Mouse (Mus musculus) midbrain, embryonic 14.5 days (tissue): ENCODE measurements around the gene Tcp10c. TPM values are rescaled to one million over a fixed set of nuclear protein-coding genes. Genes with fewer than 3 reads are reported as not detected.
"Not testable (repeated sequence)": the region's sequence is repeated elsewhere in the genome, so short reads cannot be mapped to it uniquely, and the experiment has no call there.

Experiments used
- ATAC-seq: fragments of 200-750 bp; cut with Nextera tagmentation; 2 replicates; pipeline ENCODE4 v1.8.0; 2017; ENCODE audit warnings: moderate number of reproducible peaks, moderate library complexity; ENCODE audit not compliant: low FRiP score, low TSS enrichment
- DNase-seq: peaks from one replicate; pipeline ENCODE4 v3.0.0-alpha.2; 2015
- H3K27ac ChIP-seq: fragments of 300-500 bp; sonication (generic); replicated peaks from 2 replicates; pipeline ENCODE4 v1.5.1; 2014; ENCODE audit warnings: mild to moderate bottlenecking, low read depth, low read length, moderate library complexity
- H3K27me3 ChIP-seq: fragments of 300-500 bp; sonication (generic); 2 replicates; pipeline ENCODE4 v1.6.1; 2014; ENCODE audit warnings: low read length, control low read depth, mixed read lengths; ENCODE audit not compliant: control insufficient read depth, insufficient read depth
- H3K36me3 ChIP-seq: fragments of 300-500 bp; sonication (generic); 2 replicates; pipeline ENCODE4 v1.6.1; 2014; ENCODE audit warnings: low read length, control low read depth; ENCODE audit not compliant: control insufficient read depth, insufficient read depth
- H3K4me1 ChIP-seq: fragments of 300-500 bp; sonication (generic); 2 replicates; pipeline ENCODE4 v1.6.1; 2014; ENCODE audit warnings: mild to moderate bottlenecking, antibody characterized with exemption, low read length, control low read depth; ENCODE audit not compliant: control insufficient read depth, insufficient read depth
- H3K4me2 ChIP-seq: fragments of 300-500 bp; sonication (generic); 2 replicates; pipeline ENCODE4 v1.6.1; 2014; ENCODE audit warnings: mild to moderate bottlenecking, low read length, moderate library complexity
- H3K4me3 ChIP-seq: fragments of 300-500 bp; sonication (generic); replicated peaks from 2 replicates; pipeline ENCODE4 v1.5.1; 2014; ENCODE audit warnings: low read depth, low read length
- H3K9ac ChIP-seq: fragments of 300-500 bp; sonication (generic); replicated peaks from 2 replicates; pipeline ENCODE4 v1.6.1; 2014; ENCODE audit warnings: mild to moderate bottlenecking, low read length, moderate library complexity
- H3K9me3 ChIP-seq: fragments of 300-500 bp; sonication (generic); 2 replicates; pipeline ENCODE4 v1.6.1; 2016; ENCODE audit warnings: low read length, control low read depth, mixed read lengths; ENCODE audit not compliant: control insufficient read depth
- WGBS: fragments of 180-500 bp; shearing (Covaris S2); extraction: QIAGEN DNeasy Blood & Tissue Kit; methylation state at CpG from one replicate; pipeline ENCODE4 v1.1.7; 2014; 5-methylcytosine and 5-hydroxymethylcytosine counted together
- polyA plus RNA-seq: library from polyadenylated mRNA; unstranded; fragments of >200 nt; fragmentation: Nextera tagmentation; extraction: Ambion mirVana; gene quantifications from 2 replicates; pipeline ENCODE4 v1.2.1, GENCODE M21; 2014

Tcp10c gene
- polyA plus RNA-seq, 1 experiment from 2014 or later = not detected

GRCm38 (mm10) chr17:13406023-13406422 lies 51.7 kb downstream of the Tcp10c start:
- H3K27me3 ChIP-seq, H3K9me3 ChIP-seq, H3K9ac ChIP-seq, H3K27ac ChIP-seq, H3K4me1 ChIP-seq, H3K4me3 ChIP-seq, H3K36me3 ChIP-seq, H3K4me2 ChIP-seq, ATAC-seq, DNase-seq: not testable (repeated sequence)
- 85% methylated on average over 3 of the region's 3 CpGs for WGBS

GRCm38 (mm10) chr17:13406701-13407100 lies 52.3 kb downstream of the Tcp10c start:
- not testable (repeated sequence) for ATAC-seq, H3K9ac ChIP-seq, H3K4me3 ChIP-seq, H3K4me1 ChIP-seq, H3K4me2 ChIP-seq, DNase-seq, H3K27me3 ChIP-seq, H3K27ac ChIP-seq, H3K9me3 ChIP-seq, H3K36me3 ChIP-seq
- WGBS = 90% methylated on average over 5 of the region's 6 CpGs

GRCm38 (mm10) chr17:13407621-13408256 lies 53.4 kb downstream of the Tcp10c start:
- WGBS = 95% methylated on average over 3 of the region's 4 CpGs
- not testable (repeated sequence) for H3K27ac ChIP-seq, H3K4me3 ChIP-seq, H3K9ac ChIP-seq, H3K27me3 ChIP-seq, H3K36me3 ChIP-seq, H3K9me3 ChIP-seq, DNase-seq, H3K4me2 ChIP-seq, H3K4me1 ChIP-seq
- ATAC-seq = peak; percentile 53; the same call in 1 of the 2 replicates

- WGBS = 94% methylated on average over 9 of the region's 11 CpGs
These were observed 53.9 kb downstream of the Tcp10c start for GRCm38 (mm10) chr17:13408257-13408633.

GRCm38 (mm10) chr17:13421022-13421591 lies 66.7 kb downstream of the Tcp10c start:
- H3K9me3 ChIP-seq, H3K27ac ChIP-seq, H3K4me1 ChIP-seq, H3K4me3 ChIP-seq, H3K27me3 ChIP-seq, DNase-seq, ATAC-seq, H3K4me2 ChIP-seq, H3K9ac ChIP-seq, H3K36me3 ChIP-seq: not testable (repeated sequence)
- 94% methylated on average over 9 of the region's 12 CpGs for WGBS

More at GRCm38 (mm10) chr17:13408257-13408633, 53.9 kb downstream of the Tcp10c start:
- 0 out of 2 replicates have a peak, but pooled peaks have one; percentile 8 for ATAC-seq
- H3K4me1 ChIP-seq, H3K9me3 ChIP-seq, H3K36me3 ChIP-seq, H3K27me3 ChIP-seq, DNase-seq, H3K4me2 ChIP-seq, H3K27ac ChIP-seq, H3K4me3 ChIP-seq, H3K9ac ChIP-seq: not testable (repeated sequence)

GRCm38 (mm10) chr17:13422638-13423037 lies 68.3 kb downstream of the Tcp10c start:
- H3K27me3 ChIP-seq, H3K9me3 ChIP-seq, ATAC-seq, H3K36me3 ChIP-seq, H3K4me2 ChIP-seq, H3K4me3 ChIP-seq, H3K27ac ChIP-seq, H3K4me1 ChIP-seq, DNase-seq, H3K9ac ChIP-seq: not testable (repeated sequence)
- WGBS = 87% methylated on average over 5 of the region's 5 CpGs

- H3K36me3 ChIP-seq, H3K27ac ChIP-seq, H3K4me2 ChIP-seq, H3K9ac ChIP-seq, H3K4me1 ChIP-seq, DNase-seq, H3K4me3 ChIP-seq, H3K27me3 ChIP-seq, H3K9me3 ChIP-seq: not testable (repeated sequence)
- ATAC-seq = peak; percentile 38; the same call in 1 of the 2 replicates
- 69% methylated on average over 8 of the region's 8 CpGs for WGBS
These were observed 69.1 kb downstream of the Tcp10c start for GRCm38 (mm10) chr17:13423373-13424024.

- H3K4me2 ChIP-seq, H3K9ac ChIP-seq, H3K36me3 ChIP-seq, H3K9me3 ChIP-seq, H3K27ac ChIP-seq, H3K27me3 ChIP-seq, DNase-seq, H3K4me1 ChIP-seq, H3K4me3 ChIP-seq: not testable (repeated sequence)
- peak; percentile 15; the same call in 1 of the 2 replicates for ATAC-seq
- 89% methylated on average over 6 of the region's 6 CpGs for WGBS
These were observed 69.9 kb downstream of the Tcp10c start for GRCm38 (mm10) chr17:13424321-13424720.

GRCm38 (mm10) chr17:13425694-13426093 lies 71.3 kb downstream of the Tcp10c start:
- H3K9me3 ChIP-seq, DNase-seq, H3K27me3 ChIP-seq, H3K4me3 ChIP-seq, H3K27ac ChIP-seq, H3K36me3 ChIP-seq, H3K4me2 ChIP-seq, H3K4me1 ChIP-seq, H3K9ac ChIP-seq: not testable (repeated sequence)
- WGBS = 67% methylated on average over 2 of the region's 5 CpGs
- peak; percentile 54 for ATAC-seq
